Mouse (Mus musculus): ENCODE results near the gene 1700037H04Rik.

DNA sequence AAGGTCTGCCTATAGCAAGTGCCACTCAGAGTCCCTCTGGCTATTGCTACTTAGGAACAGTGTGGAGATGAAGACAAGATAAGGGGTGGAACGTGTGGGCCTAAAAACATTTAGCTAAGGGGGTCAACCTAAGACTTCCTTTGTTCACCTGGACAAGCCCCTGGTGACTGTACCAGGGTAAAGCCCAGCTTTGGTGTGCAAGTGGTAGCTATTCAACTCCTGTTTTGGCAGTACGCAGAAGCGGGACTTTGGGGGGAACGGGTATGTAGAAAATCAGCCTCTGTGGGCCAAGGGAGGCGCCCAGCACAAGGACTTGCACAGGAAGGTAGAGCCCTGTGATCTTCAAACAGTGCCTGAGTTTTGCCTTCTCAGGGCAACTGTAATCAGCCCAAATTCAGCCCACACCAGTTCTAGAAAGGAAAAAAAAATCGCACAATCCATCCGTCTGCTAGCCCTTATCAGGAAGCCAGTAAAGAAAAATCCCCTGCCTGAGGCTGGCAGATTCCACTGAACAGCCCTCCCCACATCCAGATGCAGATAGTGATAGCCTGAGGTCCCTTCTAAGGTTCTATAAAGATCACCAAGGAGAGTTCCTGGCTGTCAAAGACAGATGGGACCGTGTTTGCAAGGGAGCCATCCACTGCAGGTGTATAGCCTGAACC lies 45.8 kb upstream of the 1700037H04Rik start:
- TF ChIP-seq SMC3 (IDR thresholded peaks at IDR 0.05; ENCODE audit: low read depth, low read length) = no peak
- TF ChIP-seq ZMIZ1 (IDR thresholded peaks at IDR 0.05; ENCODE audit: low read depth, low read length) = peak; percentile 39; the same call in 1 of the 2 replicates
- TF ChIP-seq CTCF (IDR thresholded peaks at IDR 0.05 in 2 of 3, conservative IDR thresholded peaks at IDR 0.05 in 1 of 3; ENCODE audit: control insufficient read depth in 1 of 3, insufficient read depth in 1 of 3, low read depth in 2 of 3, low read length in 3 of 3, poor library complexity in 1 of 3, severe bottlenecking in 1 of 3) = no peak
- peak; percentile 98 for TF ChIP-seq TAL1 (IDR thresholded peaks at IDR 0.05; ENCODE audit: low read length)
- no peak for TF ChIP-seq MAX (IDR thresholded peaks at IDR 0.05; ENCODE audit: low read length)
- TF ChIP-seq USF1 (IDR thresholded peaks at IDR 0.05; ENCODE audit: low read depth, low read length) = no peak
- peak; percentile 94 for TF ChIP-seq ETS1 (IDR thresholded peaks at IDR 0.05; ENCODE audit: low read depth, low read length)
- TF ChIP-seq POLR2AphosphoS2 (IDR thresholded peaks at IDR 0.05; ENCODE audit: low read length) = no peak
